Mouse (Mus musculus) testis, adult 2 months (tissue): ENCODE data around the gene Sik2. TPM values are rescaled to one million over a fixed set of nuclear protein-coding genes. Genes with fewer than 3 reads are reported as not detected.

ENCODE experiments used
- H3K27ac ChIP-seq: fragments of 200-500 bp; 2 replicates; pipeline ENCODE4 v1.5.1; 2012; ENCODE audit warnings: low read depth, low read length; ENCODE audit not compliant: control insufficient read depth, insufficient read depth
- H3K27me3 ChIP-seq: fragments of 200-500 bp; 2 replicates; pipeline ENCODE4 v1.6.1; 2012; ENCODE audit warnings: mild to moderate bottlenecking, low read length, moderate library complexity; ENCODE audit not compliant: control insufficient read depth, insufficient read depth
- H3K36me3 ChIP-seq: fragments of 200-500 bp; 2 replicates; pipeline ENCODE4 v1.6.1; 2012; ENCODE audit warnings: mild to moderate bottlenecking, low read length; ENCODE audit not compliant: control insufficient read depth, insufficient read depth
- H3K4me1 ChIP-seq: fragments of 200-500 bp; 2 replicates; pipeline ENCODE4 v1.6.1; 2012; ENCODE audit warnings: low read length; ENCODE audit not compliant: control insufficient read depth, insufficient read depth
- H3K4me3 ChIP-seq: fragments of 200-500 bp; 2 replicates; pipeline ENCODE4 v1.5.1; 2012; ENCODE audit warnings: low read depth, mild to moderate bottlenecking, low read length, moderate library complexity, mixed read lengths; ENCODE audit not compliant: control insufficient read depth
- CTCF ChIP-seq: fragments of 200-500 bp; IDR thresholded peaks from 2 replicates; pipeline ENCODE4 v1.5.1; 2012; ENCODE audit warnings: low read depth, mild to moderate bottlenecking, inconsistent platforms, low read length, moderate library complexity; ENCODE audit not compliant: control insufficient read depth, insufficient read depth, insufficient replicate concordance
- POLR2A ChIP-seq: fragments of 200-500 bp; IDR thresholded peaks from 2 replicates; pipeline ENCODE4 v1.6.1; 2012; ENCODE audit warnings: low read depth, mild to moderate bottlenecking, inconsistent platforms, low read length, moderate library complexity; ENCODE audit not compliant: control insufficient read depth
- polyA plus RNA-seq: library from polyadenylated mRNA; depleted of rRNA; stranded (reverse); fragments of >200 nt; gene quantifications from 2 replicates; pipeline ENCODE4 v1.2.3, GENCODE M21; 2012

Sik2 gene
- polyA plus RNA-seq, 1 experiment: 25.7 TPM

- TF ChIP-seq CTCF (no peak), POLR2A (no peak)
- Histone ChIP-seq H3K27ac (no peak overlapping the region), H3K36me3 (no peaks in the 10 kb centered on the region), H3K4me1 (no peaks in the 10 kb centered on the region), H3K4me3 (no peak overlapping the region), H3K27me3 (no peaks in the 10 kb centered on the region)
These were observed 22.8 kb downstream of the Sik2 start for GRCm38 (mm10) chr9:50986123-50986522.

DNA sequence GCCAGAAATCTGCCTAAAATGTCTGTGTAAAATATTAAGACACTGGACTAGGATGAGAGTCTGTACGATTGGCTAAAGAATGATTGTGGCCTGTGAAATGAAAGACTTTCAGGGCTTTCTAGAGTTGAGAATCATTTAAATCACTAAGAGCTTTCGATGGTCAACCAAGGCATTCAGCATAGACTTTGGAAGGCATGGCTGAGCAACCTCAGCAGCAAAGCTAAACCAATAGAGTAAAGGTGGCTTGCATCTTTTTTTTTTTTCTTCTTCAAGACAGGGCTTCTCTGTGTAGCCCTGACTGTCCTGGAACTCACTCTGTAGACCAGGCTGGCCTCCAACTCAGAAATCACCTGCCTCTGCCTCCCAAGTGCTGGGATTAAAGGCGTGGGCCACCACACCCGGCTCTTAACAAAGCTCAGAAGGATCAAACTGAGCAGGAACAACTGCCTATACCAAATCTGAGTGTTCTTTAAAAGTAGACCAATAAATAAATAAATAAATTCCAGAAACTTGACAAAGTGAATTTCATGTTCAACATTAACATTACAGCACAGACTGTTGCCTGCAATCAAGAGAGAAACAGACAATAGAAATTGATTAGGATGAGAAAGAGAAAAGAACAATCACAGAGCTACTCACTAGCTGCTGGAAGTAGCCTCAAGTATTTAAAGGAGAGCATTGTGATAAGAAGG is 27.2 kb downstream of the Sik2 start:
- no peaks in the 10 kb centered on the region for H3K36me3 ChIP-seq
- H3K27ac ChIP-seq: no peak overlapping the region
- H3K4me3 ChIP-seq: no peak overlapping the region
- TF ChIP-seq CTCF (no peak), POLR2A (no peak)
- H3K4me1 ChIP-seq: no peaks in the 10 kb centered on the region
- H3K27me3 ChIP-seq: no peaks in the 10 kb centered on the region

DNA sequence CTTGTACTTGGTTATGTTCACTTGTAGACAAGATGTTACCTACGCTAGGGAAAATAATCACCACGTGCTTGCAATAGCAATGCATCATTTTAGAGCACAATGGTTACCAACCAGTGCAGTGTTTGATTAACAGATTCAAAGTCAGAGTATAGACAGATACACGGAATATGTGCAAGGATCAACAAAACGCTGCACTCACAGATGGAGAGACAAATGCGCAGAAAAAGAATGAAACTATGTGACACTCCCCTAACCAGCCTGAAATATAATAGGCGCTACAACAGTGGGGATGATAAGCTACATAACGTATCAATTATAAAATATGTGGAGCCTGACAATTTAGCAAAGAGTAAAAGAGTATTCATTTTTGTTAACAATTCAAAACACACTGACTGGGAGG is 34.2 kb downstream of the Sik2 start:
- H3K27ac ChIP-seq: no peak overlapping the region
- no peak overlapping the region for H3K4me3 ChIP-seq
- no peaks in the 10 kb centered on the region for H3K27me3 ChIP-seq
- no peaks in the 10 kb centered on the region for H3K36me3 ChIP-seq
- TF ChIP-seq POLR2A (no peak), CTCF (no peak)
- no peaks in the 10 kb centered on the region for H3K4me1 ChIP-seq

DNA sequence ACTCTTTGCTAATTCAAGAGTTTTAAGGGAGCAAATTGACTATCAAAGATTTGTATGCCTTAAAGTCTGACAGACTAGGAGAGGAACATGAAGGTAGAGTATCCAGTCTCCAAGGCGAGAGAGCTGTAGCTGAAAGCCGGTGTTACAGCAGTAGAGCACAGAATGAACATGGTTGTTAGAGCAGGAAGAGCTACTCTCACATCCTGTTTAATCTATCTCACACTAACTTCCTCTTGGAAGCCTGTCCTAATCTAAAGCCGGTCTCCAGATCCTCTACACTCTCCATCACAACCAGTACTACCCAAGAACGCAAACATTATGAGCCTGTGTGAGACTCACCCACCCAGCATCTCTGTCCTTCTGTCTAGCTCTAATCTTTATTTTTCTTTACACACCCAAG is 38.5 kb downstream of the Sik2 start:
- no peaks in the 10 kb centered on the region for H3K27me3 ChIP-seq
- H3K36me3 ChIP-seq: no peaks in the 10 kb centered on the region
- TF ChIP-seq POLR2A (no peak), CTCF (no peak)
- H3K4me1 ChIP-seq: no peaks in the 10 kb centered on the region
- no peak overlapping the region for H3K27ac ChIP-seq
- H3K4me3 ChIP-seq: no peak overlapping the region

GRCm38 (mm10) chr9:50969266-50969665 is 39.6 kb downstream of the Sik2 start:
- TF ChIP-seq CTCF: no peak
- no peak for TF ChIP-seq POLR2A

DNA sequence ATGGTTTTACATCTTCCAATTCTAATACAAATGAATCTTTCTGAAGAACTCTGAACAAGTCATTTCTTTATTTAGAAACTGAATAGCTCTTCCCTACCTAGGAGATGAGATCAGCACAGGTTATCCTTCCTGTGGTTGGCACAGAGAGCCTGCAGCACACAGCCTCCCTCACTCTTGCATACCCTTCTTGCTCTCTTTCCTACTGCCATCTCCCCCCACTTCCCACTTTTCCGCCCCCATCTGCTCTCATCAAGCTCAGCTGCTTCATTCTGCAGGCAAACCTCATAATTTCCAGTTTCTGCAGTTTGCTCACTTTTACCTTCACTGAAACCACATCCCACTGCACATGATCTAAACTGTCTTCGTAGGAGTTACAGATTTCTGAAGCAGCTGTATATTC is 42.6 kb downstream of the Sik2 start:
- no peaks in the 10 kb centered on the region for H3K27me3 ChIP-seq
- no peak overlapping the region for H3K27ac ChIP-seq
- no peak overlapping the region for H3K4me3 ChIP-seq
- no peaks in the 10 kb centered on the region for H3K36me3 ChIP-seq
- no peak for TF ChIP-seq CTCF
- TF ChIP-seq POLR2A: no peak
- no peaks in the 10 kb centered on the region for H3K4me1 ChIP-seq

More at GRCm38 (mm10) chr9:50969266-50969665, 39.6 kb downstream of the Sik2 start:
- Histone ChIP-seq H3K4me1 (no peaks in the 10 kb centered on the region), H3K36me3 (no peaks in the 10 kb centered on the region), H3K27ac (no peak overlapping the region), H3K4me3 (no peak overlapping the region), H3K27me3 (no peaks in the 10 kb centered on the region)

DNA sequence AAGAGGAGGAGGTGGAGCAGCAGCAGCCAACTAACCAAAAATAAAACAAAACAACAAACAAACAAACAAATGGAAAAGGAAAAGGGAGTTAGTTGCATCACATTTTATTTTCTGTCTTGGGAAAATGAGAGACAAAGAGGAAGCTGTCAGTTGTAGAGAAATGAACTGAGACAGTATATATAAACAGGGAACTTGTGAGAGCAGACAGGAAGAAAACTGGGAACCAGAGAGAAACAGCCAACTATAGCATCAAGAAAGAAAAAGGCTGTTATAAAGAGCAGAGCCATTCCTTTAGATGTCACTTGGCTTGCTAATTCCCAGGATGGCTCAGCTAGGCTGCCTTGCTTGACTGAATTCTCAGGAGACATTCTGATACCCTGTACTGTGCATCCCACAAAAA is 43.5 kb downstream of the Sik2 start:
- Histone ChIP-seq H3K27me3 (no peaks in the 10 kb centered on the region), H3K36me3 (no peaks in the 10 kb centered on the region), H3K4me3 (no peak overlapping the region), H3K4me1 (no peaks in the 10 kb centered on the region), H3K27ac (no peak overlapping the region)
- no peak for TF ChIP-seq POLR2A
- TF ChIP-seq CTCF: no peak

DNA sequence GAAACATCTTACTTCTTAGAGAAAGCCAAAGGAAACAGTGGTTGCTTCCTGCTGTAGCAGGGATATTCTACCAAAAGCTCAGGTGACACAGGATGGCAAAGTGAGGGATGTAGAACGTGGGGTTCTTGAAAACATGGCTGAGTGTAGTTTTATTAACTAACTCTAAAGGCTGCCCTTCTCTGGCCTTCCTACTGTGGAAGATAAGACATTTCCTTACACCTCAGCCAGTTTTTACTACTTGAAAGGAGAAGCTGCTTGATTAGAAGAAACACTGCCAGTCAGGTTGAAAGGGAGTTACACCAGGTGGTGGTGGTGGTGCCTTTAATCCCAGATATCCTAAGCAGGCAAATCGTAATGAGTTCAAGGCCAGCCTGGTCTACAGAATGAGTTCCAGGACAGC is 44.0 kb downstream of the Sik2 start:
- no peak overlapping the region for H3K27ac ChIP-seq
- TF ChIP-seq CTCF: no peak
- TF ChIP-seq POLR2A: no peak
- no peaks in the 10 kb centered on the region for H3K4me1 ChIP-seq
- no peaks in the 10 kb centered on the region for H3K36me3 ChIP-seq
- no peak overlapping the region for H3K4me3 ChIP-seq
- H3K27me3 ChIP-seq: no peaks in the 10 kb centered on the region
